ENCODE assay signal across 8 mouse cellular contexts in genomic region chr9:21227342-21227741, GRCm38 (mm10). TPM values are rescaled to one million over a fixed set of nuclear protein-coding genes. Genes with fewer than 3 reads are reported as not detected.
DNase-seq lines count a peak whose midpoint lies in the region; ATAC-seq and TF ChIP-seq lines count a peak whose summit lies in the region.

No protein-coding gene starts in this region.

- DNase-seq in heart, adult 2 months = no peak
- no peak for DNase-seq in heart, adult 8-10 months (ENCODE audit: low spot score)
- DNase-seq in Muller cell, postnatal 12 days (ENCODE audit: inconsistent ontology term) = no peak
- no peak for DNase-seq in left cerebral cortex, postnatal 25 days (ENCODE audit: low spot score in 2 of 2)
- DNase-seq in cerebellum, postnatal 4 days (ENCODE audit: low spot score in 2 of 2) = no peak

- no peak overlapping the region for H3K27ac ChIP-seq in heart, adult 2 months
- H3K27ac ChIP-seq in bone marrow, adult 2 months (ENCODE audit: control insufficient read depth, insufficient read depth, low read depth, low read length, poor library complexity) = no peak overlapping the region
- H3K27ac ChIP-seq in hindbrain, embryonic 13.5 days = no peak overlapping the region; the same call in 1 of the 2 replicates
- H3K27ac ChIP-seq in midbrain, embryonic 12.5 days (replicated peaks) = no peak overlapping the region

- peak overlapping the region; percentile 52; the same call in 1 of the 2 replicates for H3K9ac ChIP-seq in heart, adult 2 months (ENCODE audit: low read depth, low read length)
- H3K9ac ChIP-seq in hindbrain, embryonic 13.5 days = peak overlapping the region; percentile 58
- H3K9ac ChIP-seq in midbrain, embryonic 12.5 days (replicated peaks) = peak overlapping the region; percentile 43; the same call in 1 of the 2 replicates

- 0 out of 2 replicates have a peak overlapping the region, but pooled peaks have one; percentile 14 for H3K4me3 ChIP-seq in heart, adult 2 months
- H3K4me3 ChIP-seq in bone marrow, adult 2 months (replicated peaks; ENCODE audit: control insufficient read depth, low read depth, low read length) = peak overlapping the region; percentile 1
- H3K4me3 ChIP-seq in hindbrain, embryonic 13.5 days = peak overlapping the region; percentile 20
- H3K4me3 ChIP-seq in midbrain, embryonic 12.5 days = peak overlapping the region; percentile 18

- no peaks in the 10 kb centered on the region for H3K27me3 ChIP-seq in heart, adult 2 months (ENCODE audit: control insufficient read depth, insufficient read depth, low read length)
- 0 out of 2 replicates have a peak, but pooled peaks cover 11% of the 10 kb centered on the region for H3K27me3 ChIP-seq in hindbrain, embryonic 13.5 days
- peaks cover 31% of the 10 kb centered on the region for H3K27me3 ChIP-seq in midbrain, embryonic 12.5 days

- TF ChIP-seq CTCF in heart, adult 2 months (IDR thresholded peaks at IDR 0.05) = no peak
- no peak for TF ChIP-seq CTCF in bone marrow, adult 2 months (IDR thresholded peaks at IDR 0.05; ENCODE audit: control insufficient read depth, insufficient read depth, low read length)

- WGBS in heart, adult 2 months = 12% methylated on average over 16 of the region's 16 CpGs
- 12% methylated on average over 16 of the region's 16 CpGs for WGBS in bone marrow, adult 2 months
- 16% methylated on average over 16 of the region's 16 CpGs for WGBS in hindbrain, embryonic 13.5 days
- WGBS in midbrain, embryonic 12.5 days = 14% methylated on average over 16 of the region's 16 CpGs

- ATAC-seq in hindbrain, embryonic 13.5 days (ENCODE audit: low FRiP score) = peak; percentile 40; the same call in 1 of the 2 replicates
- no peak for ATAC-seq in midbrain, embryonic 12.5 days (ENCODE audit: low FRiP score, low read depth)

- no peaks in the 10 kb centered on the region; the same call in 1 of the 2 replicates for H3K9me3 ChIP-seq in hindbrain, embryonic 13.5 days
- H3K9me3 ChIP-seq in midbrain, embryonic 12.5 days = peaks cover 4% of the 10 kb centered on the region; the same call in 1 of the 2 replicates

- TF ChIP-seq EP300 in heart, adult 2 months (IDR thresholded peaks at IDR 0.05; ENCODE audit: insufficient read depth, low read depth, low read length) = no peak

- no peak for TF ChIP-seq POLR2A in heart, adult 2 months (IDR thresholded peaks at IDR 0.05; ENCODE audit: insufficient read depth, low read depth, low read length)
- no peak for TF ChIP-seq POLR2A in bone marrow, adult 2 months (IDR thresholded peaks at IDR 0.05; ENCODE audit: borderline replicate concordance, control insufficient read depth, low read depth, low read length)

- H3K4me1 ChIP-seq in heart, adult 2 months (ENCODE audit: control insufficient read depth, insufficient read depth, low read length) = no peaks in the 10 kb centered on the region; the same call in 1 of the 2 replicates
- H3K4me1 ChIP-seq in bone marrow, adult 2 months (ENCODE audit: control insufficient read depth, insufficient read depth, low read length) = peaks cover 2% of the 10 kb centered on the region; the same call in 1 of the 2 replicates
- peaks cover 18% of the 10 kb centered on the region for H3K4me1 ChIP-seq in hindbrain, embryonic 13.5 days (replicated peaks)
- H3K4me1 ChIP-seq in midbrain, embryonic 12.5 days = peaks cover 5% of the 10 kb centered on the region

- H3K4me2 ChIP-seq in hindbrain, embryonic 13.5 days = peak overlapping the region; percentile 48
- peak overlapping the region; percentile 42 for H3K4me2 ChIP-seq in midbrain, embryonic 12.5 days (replicated peaks)

- no peaks in the 10 kb centered on the region for H3K36me3 ChIP-seq in heart, adult 2 months (ENCODE audit: control insufficient read depth, insufficient read depth, low read length)
- peaks cover 32% of the 10 kb centered on the region for H3K36me3 ChIP-seq in hindbrain, embryonic 13.5 days
- peaks cover 33% of the 10 kb centered on the region for H3K36me3 ChIP-seq in midbrain, embryonic 12.5 days

- H3K79me2 ChIP-seq in heart, adult 2 months (replicated peaks; ENCODE audit: control insufficient read depth, insufficient read depth, low read length) = no peaks in the 10 kb centered on the region

- intact Hi-C loops in heart, adult 2 months (cut with DNase I) = no loop called here
- intact Hi-C loops in left cerebral cortex, postnatal 25 days (cut with DNase I) = no loop called here

RNA-seq across cellular contexts. Expression of gene Keap1, which starts 11.8 kb away (rescaled TPM):
- 10 to 100 TPM; 37.6 to 47.2 TPM for total RNA-seq in heart, adult 2 months (2021)
- polyA plus RNA-seq in heart, adult 2 months (2012; rRNA removed) = 40.4 and 46.0 TPM in 2 replicates
- 10 to 100 TPM; 43.6 to 52.1 (median 45.5) TPM for total RNA-seq in heart, adult 8-10 months (2022)
- 24.7 and 35.1 TPM in 2 replicates for polyA plus RNA-seq in bone marrow, adult 2 months (2011; ENCODE audit: insufficient read depth, insufficient read length, low replicate concordance, missing spikeins)
- polyA plus RNA-seq in hindbrain, embryonic 13.5 days (2015; fragmentation: Nextera tagmentation; extraction: Ambion mirVana) = 61.8 and 64.7 TPM in 2 replicates
- polyA plus RNA-seq in midbrain, embryonic 12.5 days (2016; fragmentation: Nextera tagmentation; extraction: Ambion mirVana) = 52.3 and 52.6 TPM in 2 replicates
- total RNA-seq in left cerebral cortex, postnatal 25 days (2021) = 10 to 100 TPM; 49.2 to 51.0 TPM

RNA-seq across cellular contexts. Expression of gene S1pr5, which starts 20.9 kb away (rescaled TPM):
- 1 to 10 TPM; 1.2 to 1.3 TPM for total RNA-seq in heart, adult 2 months (2021)
- 0.73 and 1.5 TPM in 2 replicates for polyA plus RNA-seq in heart, adult 2 months (2012; rRNA removed)
- 1 to 10 TPM; 1.6 to 1.9 (median 1.8) TPM for total RNA-seq in heart, adult 8-10 months (2022)
- 0.65 and 1.00 TPM in 2 replicates for polyA plus RNA-seq in bone marrow, adult 2 months (2011; ENCODE audit: insufficient read depth, insufficient read length, low replicate concordance, missing spikeins)
- polyA plus RNA-seq in hindbrain, embryonic 13.5 days (2015; fragmentation: Nextera tagmentation; extraction: Ambion mirVana) = 2.8 and 3.4 TPM in 2 replicates
- 0.38 and 0.50 TPM in 2 replicates for polyA plus RNA-seq in midbrain, embryonic 12.5 days (2016; fragmentation: Nextera tagmentation; extraction: Ambion mirVana)
- total RNA-seq in left cerebral cortex, postnatal 25 days (2021) = 1 to 10 TPM; 7.8 to 8.3 TPM

RNA-seq across cellular contexts. Expression of gene Atg4d, which starts 37.8 kb away (rescaled TPM):
- total RNA-seq in heart, adult 2 months (2021) = 100 to 1,000 TPM in 1 of 2 experiments, 10 to 100 TPM in 1; 88.7 to 100 TPM
- polyA plus RNA-seq in heart, adult 2 months (2012; rRNA removed) = 60.8 and 72.6 TPM in 2 replicates
- total RNA-seq in heart, adult 8-10 months (2022) = 100 to 1,000 TPM in 1 of 4 experiments, 10 to 100 TPM in 3; 87.0 to 105 (median 93.5) TPM
- polyA plus RNA-seq in bone marrow, adult 2 months (2011; ENCODE audit: insufficient read depth, insufficient read length, low replicate concordance, missing spikeins) = 42.9 and 74.7 TPM in 2 replicates
- 51.1 and 51.8 TPM in 2 replicates for polyA plus RNA-seq in hindbrain, embryonic 13.5 days (2015; fragmentation: Nextera tagmentation; extraction: Ambion mirVana)
- polyA plus RNA-seq in midbrain, embryonic 12.5 days (2016; fragmentation: Nextera tagmentation; extraction: Ambion mirVana) = 50.3 and 52.3 TPM in 2 replicates
- total RNA-seq in left cerebral cortex, postnatal 25 days (2021) = 10 to 100 TPM; 40.7 to 49.2 TPM
